Mouse (Mus musculus): ENCODE data around the gene Mrgprh. TPM values are rescaled to one million over a fixed set of nuclear protein-coding genes. Genes with fewer than 3 reads are reported as not detected.

Gene Mrgprh
- total RNA-seq (2023; ENCODE audit: inconsistent age): not detected in 4 replicates

DNA sequence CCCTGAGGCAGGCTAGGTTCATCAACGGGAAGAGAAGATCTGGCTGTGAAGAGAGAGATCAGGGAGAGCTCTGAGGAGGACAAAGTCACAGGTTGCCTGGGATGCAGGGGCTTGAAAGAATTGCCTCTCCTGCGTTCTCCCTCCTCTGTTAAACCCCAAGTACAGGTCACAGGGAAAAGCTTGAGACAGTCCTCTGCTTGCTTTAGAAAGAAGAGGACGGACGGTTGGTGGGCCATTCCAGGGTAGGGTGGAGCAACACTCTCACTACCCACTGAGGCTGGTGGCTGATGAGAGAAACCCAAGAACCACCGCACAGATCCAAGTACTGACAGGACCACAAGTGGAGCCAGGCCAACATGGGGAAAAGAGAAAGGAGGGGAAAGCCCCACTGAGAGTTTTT is at the start of gene Mrgprh:
Mrgprh (plus strand) TSS at position 301 of the 400 bp plus-strand sequence.

DNA sequence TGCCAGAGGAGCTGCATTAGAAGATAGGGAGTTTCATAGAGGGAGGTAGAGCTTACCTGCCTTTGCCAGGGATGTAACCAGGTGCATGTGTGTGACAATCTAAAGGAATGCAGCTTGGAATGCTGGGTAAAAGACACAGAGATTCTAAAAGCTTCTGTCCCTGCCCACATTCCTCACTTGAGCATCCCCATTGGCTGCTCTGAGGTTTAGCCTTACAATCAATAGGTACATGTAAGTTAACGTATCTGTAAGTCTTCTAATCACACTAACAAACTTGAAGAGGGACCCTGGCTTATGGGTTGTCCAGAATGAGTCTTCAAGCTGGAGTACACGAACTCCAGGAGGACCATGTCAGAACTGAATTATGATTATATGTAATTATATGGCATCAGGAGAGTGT is 7.8 kb upstream of the Mrgprh start, which contains the start of gene Mas1:
Mas1 (minus strand) TSS at position 101 of the 400 bp plus-strand sequence.

DNA sequence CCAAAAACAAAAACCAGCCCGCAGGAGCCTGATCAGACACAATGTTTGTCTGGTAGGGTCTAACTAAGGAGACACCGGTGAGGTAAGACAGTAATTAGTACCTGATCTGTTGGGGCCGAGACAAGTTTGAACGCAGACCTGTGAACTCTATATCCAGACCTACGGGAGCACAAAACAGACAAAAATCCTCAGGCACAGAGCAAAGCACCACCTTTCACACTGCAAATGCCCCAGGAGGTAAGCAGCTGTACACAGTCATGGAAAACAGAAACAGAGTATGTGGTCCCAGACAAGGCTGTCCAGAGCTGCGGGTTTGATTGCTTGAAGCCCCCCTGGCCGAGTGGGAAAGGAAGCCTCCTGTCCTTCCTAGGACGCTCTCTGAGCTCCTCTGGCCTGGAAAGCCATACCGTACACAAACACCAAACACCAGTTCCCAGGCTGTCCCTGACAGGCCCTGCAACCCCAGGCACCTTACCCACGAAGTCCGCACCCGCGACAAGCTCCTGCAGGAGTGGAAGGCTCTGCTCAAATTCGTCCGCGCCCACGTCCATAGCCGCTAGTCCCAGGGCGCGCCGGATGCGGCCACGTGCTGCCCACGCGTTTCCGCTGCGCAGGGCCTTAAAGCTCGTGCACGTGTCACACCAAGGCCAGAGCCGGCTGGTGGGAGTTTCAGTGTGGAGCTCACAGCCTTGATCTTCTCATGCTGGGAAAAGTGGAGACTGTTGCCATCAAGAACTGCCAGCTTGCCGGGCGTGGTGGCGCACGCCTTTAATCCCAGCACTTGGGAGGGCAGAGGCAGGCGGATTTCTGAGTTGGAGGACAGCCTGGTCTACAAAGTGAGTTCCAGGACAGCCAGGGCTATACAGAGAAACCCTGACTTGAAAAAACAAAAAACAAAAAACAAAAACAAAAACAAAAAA is 33.8 kb downstream of the Mrgprh start, which contains the start of gene Pnldc1:
Pnldc1 (minus strand) TSS at position 870 of the 920 bp plus-strand sequence.

DNA sequence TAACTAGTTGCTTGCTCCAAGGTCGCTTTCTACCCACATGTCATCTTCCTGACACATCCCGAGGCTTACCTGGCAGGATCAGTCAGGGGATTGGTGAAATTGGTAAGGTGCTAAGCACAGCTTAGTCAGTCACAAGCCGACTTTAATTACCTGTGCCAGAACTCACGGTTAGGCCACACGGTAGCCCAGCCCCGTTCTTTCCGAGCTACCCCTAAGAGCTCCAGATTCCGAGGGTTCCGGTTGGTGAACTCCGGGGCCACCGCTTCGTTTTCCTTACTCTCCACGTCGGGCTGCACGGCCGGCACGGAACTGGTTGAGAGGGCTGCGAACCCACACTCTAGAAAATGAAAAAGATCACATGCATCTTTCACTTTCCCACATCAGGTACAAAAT is 39.6 kb downstream of the Mrgprh start, which contains the start of gene Tcp1:
Tcp1 (plus strand) TSS at position 214 of the 393 bp plus-strand sequence.

DNA sequence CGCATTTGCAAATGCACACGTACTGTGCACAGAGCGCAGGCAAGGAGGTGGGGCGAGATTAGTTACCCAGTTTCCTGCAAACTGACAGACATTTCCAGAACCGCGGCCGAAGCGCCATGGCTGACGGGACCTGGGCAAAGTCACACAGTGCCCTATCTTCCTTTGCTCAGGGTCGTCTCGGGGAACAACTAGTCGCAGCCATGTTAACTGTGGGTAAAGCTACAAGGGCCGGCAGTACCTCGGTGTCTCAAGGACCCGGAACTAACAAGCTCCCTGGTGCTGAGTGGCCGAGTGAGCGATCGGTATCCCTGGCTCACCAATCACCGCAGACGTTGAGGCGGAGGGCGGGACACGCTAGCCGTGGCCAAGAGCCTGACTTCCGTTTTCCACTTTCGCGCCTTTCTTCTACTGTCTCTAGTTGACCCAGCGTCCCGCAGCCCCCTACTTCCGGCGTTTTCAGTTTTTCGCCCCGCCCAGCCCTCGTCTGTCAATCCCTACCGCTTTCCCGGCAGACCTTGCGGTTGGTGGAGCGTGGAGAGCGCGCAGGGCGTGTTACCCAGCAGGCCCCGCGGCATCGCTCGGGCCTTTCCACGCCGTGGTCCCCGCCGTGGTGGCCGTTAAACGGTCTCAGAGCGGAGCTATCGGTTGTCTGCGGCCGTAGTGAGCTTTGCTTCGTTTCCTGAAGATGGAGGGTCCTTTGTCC is 40.2 kb downstream of the Mrgprh start, which contains the start of gene Mrpl18:
Mrpl18 (minus strand) TSS at position 465 of the 703 bp plus-strand sequence.

Other genes with a start within 250 kb of the Mrgprh start
- gene Slc22a1, start 200.2 kb upstream of the Mrgprh start, total RNA-seq (2023; ENCODE audit: inconsistent age): not detected in 4 replicates
- gene Igf2r, start 106.4 kb upstream of the Mrgprh start, total RNA-seq (2023; ENCODE audit: inconsistent age): 11.0 to 11.7 TPM (median 11.1 TPM) in 4 replicates
- gene Mas1, start 7.9 kb upstream of the Mrgprh start, total RNA-seq (2023; ENCODE audit: inconsistent age): not detected in 4 replicates
- gene Pnldc1, start 34.2 kb downstream of the Mrgprh start, total RNA-seq (2023; ENCODE audit: inconsistent age): 0.66 to 5.4 TPM (median 1.2 TPM) in 4 replicates
- gene Tcp1, start 39.7 kb downstream of the Mrgprh start, total RNA-seq (2023; ENCODE audit: inconsistent age): 233 to 257 TPM (median 233 TPM) in 4 replicates
- gene Mrpl18, start 40.3 kb downstream of the Mrgprh start, total RNA-seq (2023; ENCODE audit: inconsistent age): 31.6 to 45.1 TPM (median 34.5 TPM) in 4 replicates
- gene Acat3, start 64.6 kb downstream of the Mrgprh start, total RNA-seq (2023; ENCODE audit: inconsistent age): 1.1 TPM in 1 of 4 replicates, not detected in the others
- gene Acat2, start 84.7 kb downstream of the Mrgprh start, total RNA-seq (2023; ENCODE audit: inconsistent age): 14.8 to 18.7 TPM (median 16.9 TPM) in 4 replicates
- gene Wtap, start 118.1 kb downstream of the Mrgprh start, total RNA-seq (2023; ENCODE audit: inconsistent age): 98.5 to 107 TPM (median 104 TPM) in 4 replicates
- 79.9 to 96.6 TPM (median 88.0 TPM) in 4 replicates for gene Sod2, start 130.8 kb downstream of the Mrgprh start, total RNA-seq (2023; ENCODE audit: inconsistent age)
- gene Gpr31b, start 176.3 kb downstream of the Mrgprh start, total RNA-seq (2023; ENCODE audit: inconsistent age): 0.70 TPM in 1 of 4 replicates, not detected in the others
- not detected in 4 replicates for gene Tcp10b, start 185.1 kb downstream of the Mrgprh start, total RNA-seq (2023; ENCODE audit: inconsistent age)